Mouse (Mus musculus): ENCODE results near the gene Vmn1r17. TPM values are rescaled to one million over a fixed set of nuclear protein-coding genes. Genes with fewer than 3 reads are reported as not detected.
"Not testable (repeated sequence)": the region's sequence is repeated elsewhere in the genome, so short reads cannot be mapped to it uniquely, and the experiment has no call there.

Vmn1r17 gene
- not detected in 2 replicates for polyA plus RNA-seq (2014; fragmentation: Nextera tagmentation; extraction: Ambion mirVana)

GRCm38 (mm10) chr6:57363627-57364026 is at the start of gene Vmn1r17:
TSS of gene Vmn1r17 (minus strand) at chr6:57363727.
- Histone ChIP-seq H3K9me3 (ENCODE audit: control insufficient read depth, low read length) (no peaks in the 10 kb centered on the region), H3K4me3 (ENCODE audit: low read depth, low read length) (no peak within 1 kb of the TSS), H3K4me1 (ENCODE audit: control insufficient read depth, insufficient read depth, low read length) (no peaks in the 10 kb centered on the region), H3K9ac (ENCODE audit: low read length) (no peak within 1 kb of the TSS), H3K27me3 (ENCODE audit: control insufficient read depth, insufficient read depth, low read length) (no peaks in the 10 kb centered on the region), H3K36me3 (ENCODE audit: control insufficient read depth, insufficient read depth, low read length) (no peaks in the 10 kb centered on the region), H3K27ac (ENCODE audit: low read depth, low read length) (no peak within 1 kb of the TSS), H3K4me2 (ENCODE audit: low read depth) (no peak within 1 kb of the TSS)
- ATAC-seq (ENCODE audit: insufficient read depth, low FRiP score, low TSS enrichment) (no peak), DNase-seq (ENCODE audit: low spot score) (no peak)
- 88% methylated on average over 1 of the region's 1 CpGs for WGBS

GRCm38 (mm10) chr6:57403480-57403879 is 40.0 kb upstream of the Vmn1r17 start, which contains the start of gene Vmn1r19:
TSS of gene Vmn1r19 (plus strand) at chr6:57403780.
- H3K4me2 ChIP-seq (ENCODE audit: low read depth); ATAC-seq (ENCODE audit: insufficient read depth, low FRiP score, low TSS enrichment); H3K27ac ChIP-seq (ENCODE audit: low read depth, low read length); H3K27me3 ChIP-seq (ENCODE audit: control insufficient read depth, insufficient read depth, low read length); DNase-seq (ENCODE audit: low spot score); H3K9ac ChIP-seq (ENCODE audit: low read length); H3K36me3 ChIP-seq (ENCODE audit: control insufficient read depth, insufficient read depth, low read length); H3K4me3 ChIP-seq (ENCODE audit: low read depth, low read length); H3K4me1 ChIP-seq (ENCODE audit: control insufficient read depth, insufficient read depth, low read length); H3K9me3 ChIP-seq (ENCODE audit: control insufficient read depth, low read length): not testable (repeated sequence)
- 75% methylated on average over 3 of the region's 3 CpGs for WGBS

- no peak within 1 kb of the TSS for H3K4me2 ChIP-seq (ENCODE audit: low read depth)
- no peak for ATAC-seq (ENCODE audit: insufficient read depth, low FRiP score, low TSS enrichment)
- no peak within 1 kb of the TSS for H3K27ac ChIP-seq (ENCODE audit: low read depth, low read length)
- DNase-seq (ENCODE audit: low spot score), result no peak
- no peak within 1 kb of the TSS for H3K9ac ChIP-seq (ENCODE audit: low read length)
- no peaks in the 10 kb centered on the region for H3K9me3 ChIP-seq (ENCODE audit: control insufficient read depth, low read length)
- no peaks in the 10 kb centered on the region for H3K4me1 ChIP-seq (ENCODE audit: control insufficient read depth, insufficient read depth, low read length)
- no peaks in the 10 kb centered on the region for H3K36me3 ChIP-seq (ENCODE audit: control insufficient read depth, insufficient read depth, low read length)
- H3K27me3 ChIP-seq (ENCODE audit: control insufficient read depth, insufficient read depth, low read length), result no peaks in the 10 kb centered on the region
- H3K4me3 ChIP-seq (ENCODE audit: low read depth, low read length), result no peak within 1 kb of the TSS
Observed at GRCm38 (mm10) chr6:57395683-57396082, 32.2 kb upstream of the Vmn1r17 start, which contains the start of gene Vmn1r18. TSS of gene Vmn1r18 (minus strand) at chr6:57395783.

- Histone ChIP-seq H3K27me3 (ENCODE audit: control insufficient read depth, insufficient read depth, low read length) (no peaks in the 10 kb centered on the region), H3K4me3 (ENCODE audit: low read depth, low read length) (no peak overlapping the region), H3K9ac (ENCODE audit: low read length) (no peak overlapping the region), H3K36me3 (ENCODE audit: control insufficient read depth, insufficient read depth, low read length) (no peaks in the 10 kb centered on the region), H3K4me2 (ENCODE audit: low read depth) (no peak overlapping the region), H3K4me1 (ENCODE audit: control insufficient read depth, insufficient read depth, low read length) (no peaks in the 10 kb centered on the region), H3K9me3 (ENCODE audit: control insufficient read depth, low read length) (no peaks in the 10 kb centered on the region), H3K27ac (ENCODE audit: low read depth, low read length) (no peak overlapping the region)
- DNase-seq (ENCODE audit: low spot score) (no peak), ATAC-seq (ENCODE audit: insufficient read depth, low FRiP score, low TSS enrichment) (no peak)
- WGBS, result 81% methylated on average over 1 of the region's 1 CpGs
Observed at GRCm38 (mm10) chr6:57367496-57367895, 4.0 kb upstream of the Vmn1r17 start.

- WGBS, result 73% methylated on average over 1 of the region's 1 CpGs
- H3K4me1 ChIP-seq (ENCODE audit: control insufficient read depth, insufficient read depth, low read length); H3K4me3 ChIP-seq (ENCODE audit: low read depth, low read length); H3K27ac ChIP-seq (ENCODE audit: low read depth, low read length); H3K9me3 ChIP-seq (ENCODE audit: control insufficient read depth, low read length); DNase-seq (ENCODE audit: low spot score); H3K27me3 ChIP-seq (ENCODE audit: control insufficient read depth, insufficient read depth, low read length); H3K9ac ChIP-seq (ENCODE audit: low read length); H3K4me2 ChIP-seq (ENCODE audit: low read depth); H3K36me3 ChIP-seq (ENCODE audit: control insufficient read depth, insufficient read depth, low read length); ATAC-seq (ENCODE audit: insufficient read depth, low FRiP score, low TSS enrichment): not testable (repeated sequence)
Observed at GRCm38 (mm10) chr6:57365866-57366265, 2.3 kb upstream of the Vmn1r17 start.

GRCm38 (mm10) chr6:57356864-57357263 is 6.7 kb downstream of the Vmn1r17 start:
- Histone ChIP-seq H3K9ac (ENCODE audit: low read length) (no peak overlapping the region), H3K4me1 (ENCODE audit: control insufficient read depth, insufficient read depth, low read length) (no peaks in the 10 kb centered on the region), H3K4me2 (ENCODE audit: low read depth) (no peak overlapping the region), H3K36me3 (ENCODE audit: control insufficient read depth, insufficient read depth, low read length) (no peaks in the 10 kb centered on the region), H3K9me3 (ENCODE audit: control insufficient read depth, low read length) (no peaks in the 10 kb centered on the region), H3K4me3 (ENCODE audit: low read depth, low read length) (no peak overlapping the region), H3K27me3 (ENCODE audit: control insufficient read depth, insufficient read depth, low read length) (no peaks in the 10 kb centered on the region), H3K27ac (ENCODE audit: low read depth, low read length) (no peak overlapping the region)
- 81% methylated on average over 2 of the region's 2 CpGs for whole genome bisulfite sequencing
- DNase-seq (ENCODE audit: low spot score) (no peak), ATAC-seq (ENCODE audit: insufficient read depth, low FRiP score, low TSS enrichment) (no peak)

GRCm38 (mm10) chr6:57329394-57329793 is 34.1 kb downstream of the Vmn1r17 start, which contains the start of gene Vmn1r16:
TSS of gene Vmn1r16 (minus strand) at chr6:57329494.
- Histone ChIP-seq H3K4me2 (ENCODE audit: low read depth) (no peak within 1 kb of the TSS), H3K27me3 (ENCODE audit: control insufficient read depth, insufficient read depth, low read length) (no peaks in the 10 kb centered on the region), H3K9ac (ENCODE audit: low read length) (no peak within 1 kb of the TSS), H3K4me3 (ENCODE audit: low read depth, low read length) (no peak within 1 kb of the TSS), H3K9me3 (ENCODE audit: control insufficient read depth, low read length) (no peaks in the 10 kb centered on the region), H3K27ac (ENCODE audit: low read depth, low read length) (no peak within 1 kb of the TSS), H3K36me3 (ENCODE audit: control insufficient read depth, insufficient read depth, low read length) (no peaks in the 10 kb centered on the region), H3K4me1 (ENCODE audit: control insufficient read depth, insufficient read depth, low read length) (no peaks in the 10 kb centered on the region)
- ATAC-seq (ENCODE audit: insufficient read depth, low FRiP score, low TSS enrichment) (no peak), DNase-seq (ENCODE audit: low spot score) (no peak)
- 83% methylated on average over 3 of the region's 3 CpGs for WGBS

GRCm38 (mm10) chr6:57326176-57326575 is 37.4 kb downstream of the Vmn1r17 start:
- H3K36me3 ChIP-seq (ENCODE audit: control insufficient read depth, insufficient read depth, low read length), result no peaks in the 10 kb centered on the region
- no peak overlapping the region for H3K27ac ChIP-seq (ENCODE audit: low read depth, low read length)
- ATAC-seq (ENCODE audit: insufficient read depth, low FRiP score, low TSS enrichment), result no peak
- no peaks in the 10 kb centered on the region for H3K4me1 ChIP-seq (ENCODE audit: control insufficient read depth, insufficient read depth, low read length)
- no peak for DNase-seq (ENCODE audit: low spot score)
- no peak overlapping the region for H3K4me2 ChIP-seq (ENCODE audit: low read depth)
- no peaks in the 10 kb centered on the region for H3K9me3 ChIP-seq (ENCODE audit: control insufficient read depth, low read length)
- no peaks in the 10 kb centered on the region for H3K27me3 ChIP-seq (ENCODE audit: control insufficient read depth, insufficient read depth, low read length)
- no peak overlapping the region for H3K9ac ChIP-seq (ENCODE audit: low read length)
- no peak overlapping the region for H3K4me3 ChIP-seq (ENCODE audit: low read depth, low read length)

Measured in neural tube, embryonic 11.5 days (tissue).